Mouse (Mus musculus) ES-E14 (cell line): ENCODE data around the gene Apobec3. TPM values are rescaled to one million over a fixed set of nuclear protein-coding genes. Genes with fewer than 3 reads are reported as not detected.

ENCODE experiments used
- DNase-seq: peaks from one replicate; pipeline ENCODE4 v3.0.0-alpha.2; 2013; ENCODE audit warnings: low read depth, low spot score
- H3K27ac ChIP-seq: 2 replicates; pipeline ENCODE4 v1.5.1; 2012; ENCODE audit warnings: low read depth, mild to moderate bottlenecking, low read length, moderate library complexity, mixed read lengths; ENCODE audit not compliant: poor library complexity, insufficient read depth, severe bottlenecking
- H3K36me3 ChIP-seq: 2 replicates; pipeline ENCODE4 v1.6.1; 2012; ENCODE audit warnings: mild to moderate bottlenecking, low read length, moderate library complexity, mixed read lengths; ENCODE audit not compliant: control insufficient read depth, poor library complexity, insufficient read depth, severe bottlenecking
- H3K4me1 ChIP-seq, 2 experiments: fragments of 150-350 bp in 1 of 2; sonication (generic) in 1 of 2; 2 replicates each; pipeline ENCODE4 v1.6.1; 2012; ENCODE audit warnings: low read length in 2 of 2, mild to moderate bottlenecking in 1 of 2, mixed read lengths in 1 of 2; ENCODE audit not compliant: control insufficient read depth in 2 of 2, insufficient read depth in 2 of 2, poor library complexity in 1 of 2
- H3K4me3 ChIP-seq, 2 experiments: fragments of 150-350 bp in 1 of 2; sonication (generic) in 1 of 2; 2 replicates each; pipeline ENCODE4 v1.5.1; 2012; ENCODE audit warnings: low read length in 2 of 2, low read depth in 1 of 2, mild to moderate bottlenecking in 1 of 2, mixed read lengths in 1 of 2; ENCODE audit not compliant: insufficient read depth in 1 of 2, poor library complexity in 1 of 2, severe bottlenecking in 1 of 2
- H3K9ac ChIP-seq: 2 replicates; pipeline ENCODE4 v1.6.1; 2012; ENCODE audit warnings: low read depth, mild to moderate bottlenecking, low read length, mixed read lengths; ENCODE audit not compliant: poor library complexity, insufficient read depth, severe bottlenecking
- H3K9me3 ChIP-seq: fragments of 150-350 bp; sonication (generic); 2 replicates; pipeline ENCODE4 v1.6.1; 2012; ENCODE audit warnings: low read depth, mild to moderate bottlenecking, low read length; ENCODE audit not compliant: control insufficient read depth, insufficient read depth
- CHD2 ChIP-seq: IDR thresholded peaks from 2 replicates; pipeline ENCODE4 v1.6.1; 2014; ENCODE audit warnings: mild to moderate bottlenecking, low read depth, low read length, inconsistent platforms
- HCFC1 ChIP-seq: IDR thresholded peaks from 2 replicates; pipeline ENCODE4 v1.6.1; 2012; ENCODE audit warnings: low read length, inconsistent platforms, borderline replicate concordance; ENCODE audit not compliant: insufficient read depth
- MAFK ChIP-seq: IDR thresholded peaks from 2 replicates; pipeline ENCODE4 v1.6.1; 2014; ENCODE audit warnings: mild to moderate bottlenecking, low read depth, low read length, inconsistent platforms; ENCODE audit not compliant: insufficient read depth
- ZC3H11A ChIP-seq: IDR thresholded peaks from 2 replicates; pipeline ENCODE4 v1.6.1; 2012; ENCODE audit warnings: low read depth, mild to moderate bottlenecking, inconsistent platforms, low read length, borderline replicate concordance
- ZNF384 ChIP-seq: IDR thresholded peaks from 2 replicates; pipeline ENCODE4 v1.6.1; 2012; ENCODE audit warnings: low read depth, low read length, inconsistent platforms
- in situ Hi-C, 2 experiments: fragments of 600-800 bp; cut with MboI; formaldehyde crosslinking; loops; one replicate each; pipeline ENCODE4 v1.15.1; 2025; ENCODE audit warnings: low sequenced_read_pairs in 2 of 2, inconsistent platforms in 1 of 2; ENCODE audit not compliant: unreplicated experiment in 2 of 2
- total RNA-seq: library from RNA; depleted of rRNA; stranded (reverse); fragments of 300-350 nt; gene quantifications from 2 replicates; pipeline ENCODE4 v1.2.3, GENCODE M21; 2012

Apobec3 gene
- total RNA-seq, 1 experiment = 42.4 TPM

DNA sequence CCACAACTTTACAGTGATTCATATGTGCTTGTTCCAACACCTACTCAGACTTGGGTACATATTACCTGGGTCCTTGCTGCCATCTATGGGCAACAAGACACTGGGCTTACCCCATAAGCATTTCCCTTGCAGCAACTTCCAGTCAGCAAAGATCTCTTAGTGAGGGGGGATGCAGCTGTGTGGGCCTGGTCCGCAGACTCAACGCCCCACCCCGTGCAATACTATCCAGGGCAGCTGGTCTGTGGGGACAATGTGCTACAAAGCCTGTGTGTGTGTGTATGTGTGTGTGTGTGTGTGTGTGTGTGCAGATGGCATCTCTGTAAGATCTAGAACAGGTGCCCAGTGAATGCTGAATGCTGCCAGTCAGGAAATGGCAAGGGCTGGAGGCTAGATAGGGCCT lies 22.9 kb downstream of the Apobec3 start:
- Histone ChIP-seq H3K9me3 (no peaks in the 10 kb centered on the region), H3K4me3 (no peak overlapping the region), H3K4me1 (peaks cover 0 to 31% of the 10 kb centered on the region in 2 experiments; a peak in 2 of 4 replicates), H3K36me3 (peaks cover 36% of the 10 kb centered on the region), H3K27ac (no peak overlapping the region), H3K9ac (no peak overlapping the region)
- TF ChIP-seq ZNF384 (no peak), MAFK (no peak), ZC3H11A (no peak), CHD2 (no peak), HCFC1 (no peak)
- in situ Hi-C loops = no loop called here
- no peak for DNase-seq

DNA sequence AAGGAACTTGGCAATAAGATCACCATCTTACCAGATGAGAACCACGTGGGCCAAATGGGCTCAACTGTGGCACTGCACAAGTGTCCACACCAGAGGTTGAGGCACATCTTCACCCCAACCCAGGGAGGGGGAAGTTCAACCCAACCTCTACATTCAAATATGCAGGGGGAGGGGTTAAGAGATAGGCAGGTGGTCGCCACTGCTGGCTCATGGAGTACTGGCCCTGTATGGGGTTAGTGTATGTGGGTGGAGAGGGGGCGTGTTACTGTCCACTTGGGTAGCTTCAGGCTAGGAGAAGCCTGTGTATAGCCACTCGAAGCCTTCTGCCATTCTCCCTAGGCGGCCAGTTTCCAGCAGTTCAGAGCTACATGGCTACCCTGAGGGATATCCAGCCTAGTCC lies 24.7 kb downstream of the Apobec3 start:
- Histone ChIP-seq H3K9me3 (no peaks in the 10 kb centered on the region), H3K4me1 (peaks cover 0 to 33% of the 10 kb centered on the region in 2 experiments; a peak in 2 of 4 replicates), H3K36me3 (peaks cover 48% of the 10 kb centered on the region), H3K27ac (no peak overlapping the region), H3K4me3 (no peak overlapping the region), H3K9ac (no peak overlapping the region)
- no peak for TF ChIP-seq ZC3H11A
- in situ Hi-C loops = no loop called here
- no peak for DNase-seq

- Histone ChIP-seq H3K4me3 (no peak overlapping the region), H3K27ac (peak overlapping the region; percentile 19; the same call in 1 of the 2 replicates), H3K4me1 (peaks cover 0 to 32% of the 10 kb centered on the region in 2 experiments; a peak in 2 of 4 replicates), H3K36me3 (peaks cover 54% of the 10 kb centered on the region), H3K9me3 (no peaks in the 10 kb centered on the region), H3K9ac (no peak overlapping the region)
- DNase-seq = no peak
- TF ChIP-seq HCFC1 (no peak), CHD2 (no peak), ZNF384 (no peak), MAFK (no peak), ZC3H11A (no peak)
- in situ Hi-C loops = no loop called here
Observed at GRCm38 (mm10) chr15:79917111-79917720, 25.8 kb downstream of the Apobec3 start.

DNA sequence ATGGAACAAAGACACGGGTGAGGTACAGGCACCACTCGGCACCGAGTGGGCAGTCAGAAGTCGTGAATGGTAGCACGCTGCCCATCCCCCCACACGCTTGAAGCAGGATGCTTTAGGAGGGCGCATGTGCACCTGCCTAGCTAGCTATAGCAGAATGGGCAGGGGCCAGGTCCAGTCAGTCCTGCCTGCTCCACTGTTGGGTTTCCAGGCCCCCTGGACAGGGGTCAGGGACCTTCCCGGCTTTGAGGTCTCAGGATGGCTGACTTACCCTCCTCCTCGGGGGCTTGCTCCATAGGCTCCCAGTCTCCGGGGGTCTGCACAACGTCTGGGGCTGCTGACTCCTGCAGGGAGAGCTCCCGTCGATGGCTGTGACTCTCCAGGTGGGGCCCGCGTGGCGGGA lies 27.0 kb downstream of the Apobec3 start:
- Histone ChIP-seq H3K4me3 (peak overlapping the region in 1 of 2 experiments; percentile 22; a peak in 1 of 4 replicates), H3K9ac (peak overlapping the region; percentile 54; the same call in 1 of the 2 replicates), H3K9me3 (no peaks in the 10 kb centered on the region), H3K36me3 (peaks cover 61% of the 10 kb centered on the region), H3K27ac (peak overlapping the region; percentile 14; the same call in 1 of the 2 replicates), H3K4me1 (peaks cover 0 to 30% of the 10 kb centered on the region in 2 experiments; a peak in 2 of 4 replicates)
- in situ Hi-C loops = no loop called here
- DNase-seq = no peak
- TF ChIP-seq ZC3H11A = no peak
- TF ChIP-seq CHD2 = no peak
- no peak for TF ChIP-seq ZNF384

DNA sequence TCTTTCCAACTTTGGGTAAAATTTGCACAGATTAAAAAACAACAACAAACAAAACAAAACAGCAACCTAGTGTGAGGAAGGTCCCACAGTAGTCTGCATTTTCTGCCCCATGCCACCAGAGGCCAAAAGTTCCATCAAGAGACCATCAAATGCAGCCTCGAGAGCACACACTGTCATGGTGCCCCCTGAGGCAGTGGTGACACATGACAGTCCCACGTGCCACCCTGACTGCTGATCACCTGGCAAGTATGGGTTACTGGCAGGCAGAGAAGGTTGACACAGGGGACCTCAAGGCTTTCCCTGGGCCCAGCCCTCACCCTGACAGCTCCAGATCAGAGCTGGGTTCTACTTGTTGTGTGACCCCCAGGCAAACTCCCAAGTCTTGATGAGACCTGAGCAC lies 28.3 kb downstream of the Apobec3 start:
- H3K4me1 ChIP-seq = peaks cover 0 to 30% of the 10 kb centered on the region in 2 experiments; a peak in 2 of 4 replicates
- no peak for DNase-seq
- peaks cover 68% of the 10 kb centered on the region for H3K36me3 ChIP-seq
- H3K27ac ChIP-seq = no peak overlapping the region
- H3K4me3 ChIP-seq = no peak overlapping the region
- no peak overlapping the region for H3K9ac ChIP-seq
- H3K9me3 ChIP-seq = no peaks in the 10 kb centered on the region
- TF ChIP-seq CHD2 (no peak), ZNF384 (no peak), ZC3H11A (no peak), HCFC1 (no peak), MAFK (no peak)
- in situ Hi-C loops = no loop called here
